Mouse (Mus musculus) MEL (cell line): ENCODE measurements around the gene Agt. TPM values are rescaled to one million over a fixed set of nuclear protein-coding genes. Genes with fewer than 3 reads are reported as not detected.

ENCODE experiments used
- DNase-seq: peaks from one replicate; pipeline ENCODE4 v3.0.0; 2011; ENCODE audit warnings: low read depth, low spot score
- H3K27ac ChIP-seq: 2 replicates; pipeline ENCODE4 v1.5.1; 2012; ENCODE audit warnings: low read depth, mild to moderate bottlenecking, control low read depth, low read length, moderate library complexity; ENCODE audit not compliant: control insufficient read depth
- H3K27me3 ChIP-seq, 2 experiments: fragments of 150-350 bp in 1 of 2; sonication (generic) in 1 of 2; 2 replicates each; pipeline ENCODE4 v1.6.1; 2012; ENCODE audit warnings: low read length in 2 of 2, mild to moderate bottlenecking in 2 of 2, improper control_type of control experiment in 1 of 2, moderate library complexity in 1 of 2; ENCODE audit not compliant: insufficient read depth in 2 of 2, control insufficient read depth in 1 of 2
- H3K36me3 ChIP-seq, 2 experiments: 2 replicates each; pipeline ENCODE4 v1.6.1; 2012 to 2014; ENCODE audit warnings: low read length in 2 of 2, improper control_type of control experiment in 1 of 2, inconsistent platforms in 1 of 2, mild to moderate bottlenecking in 1 of 2; ENCODE audit not compliant: insufficient read depth in 2 of 2, control insufficient read depth in 1 of 2
- H3K4me1 ChIP-seq, 2 experiments: fragments of 150-350 bp in 1 of 2; sonication (generic) in 1 of 2; 2 replicates each; pipeline ENCODE4 v1.6.1; 2012; ENCODE audit warnings: low read length in 2 of 2, improper control_type of control experiment in 1 of 2, mild to moderate bottlenecking in 1 of 2; ENCODE audit not compliant: insufficient read depth in 2 of 2, control insufficient read depth in 1 of 2
- H3K4me3 ChIP-seq, 2 experiments: fragments of 150-350 bp in 1 of 2; sonication (generic) in 1 of 2; 2 replicates each; pipeline ENCODE4 v1.5.1; 2012; ENCODE audit warnings: low read depth in 2 of 2, low read length in 2 of 2, mild to moderate bottlenecking in 2 of 2, moderate library complexity in 2 of 2, control low read depth in 1 of 2, improper control_type of control experiment in 1 of 2; ENCODE audit not compliant: control insufficient read depth in 1 of 2, insufficient read depth in 1 of 2
- H3K79me2 ChIP-seq: 2 replicates; pipeline ENCODE4 v1.6.1; 2012; ENCODE audit warnings: mild to moderate bottlenecking, low read length, moderate library complexity; ENCODE audit not compliant: control insufficient read depth, poor library complexity, insufficient read depth
- H3K9ac ChIP-seq: 2 replicates; pipeline ENCODE4 v1.6.1; 2012; ENCODE audit warnings: low read depth, mild to moderate bottlenecking, control low read depth, low read length, moderate library complexity; ENCODE audit not compliant: control insufficient read depth, poor library complexity, severe bottlenecking
- H3K9me3 ChIP-seq: fragments of 150-350 bp; sonication (generic); replicated peaks from 2 replicates; pipeline ENCODE4 v1.6.1; 2012; ENCODE audit warnings: mild to moderate bottlenecking, low read length, improper control_type of control experiment, moderate library complexity; ENCODE audit not compliant: insufficient read depth
- CHD1 ChIP-seq: IDR thresholded peaks from 2 replicates; pipeline ENCODE4 v1.6.1; 2012; ENCODE audit warnings: low read depth, mild to moderate bottlenecking, inconsistent platforms, low read length, improper control_type of control experiment
- CHD2 ChIP-seq: IDR thresholded peaks from 2 replicates; pipeline ENCODE4 v1.6.1; 2011; ENCODE audit warnings: low read length, improper control_type of control experiment
- CTCF ChIP-seq, 3 experiments: IDR thresholded peaks in 2 of 3; conservative IDR thresholded peaks in 1 of 3; 2 replicates each; pipeline ENCODE4 v1.5.1; 2011 to 2012; ENCODE audit warnings: low read length in 3 of 3, low read depth in 2 of 3, mild to moderate bottlenecking in 2 of 3, improper control_type of control experiment in 1 of 3, inconsistent platforms in 1 of 3, mixed read lengths in 1 of 3, moderate library complexity in 1 of 3; ENCODE audit not compliant: control insufficient read depth in 1 of 3, insufficient read depth in 1 of 3, poor library complexity in 1 of 3, severe bottlenecking in 1 of 3
- E2F4 ChIP-seq: IDR thresholded peaks from 2 replicates; pipeline ENCODE4 v1.6.1; 2011; ENCODE audit warnings: low read depth, low read length, improper control_type of control experiment, borderline replicate concordance
- ETS1 ChIP-seq: IDR thresholded peaks from 2 replicates; pipeline ENCODE4 v1.6.1; 2012; ENCODE audit warnings: low read depth, mild to moderate bottlenecking, inconsistent platforms, low read length, improper control_type of control experiment, moderate library complexity
- GATA1 ChIP-seq: IDR thresholded peaks from 2 replicates; pipeline ENCODE4 v1.6.1; 2011; ENCODE audit warnings: low read depth, low read length, improper control_type of control experiment
- HCFC1 ChIP-seq: IDR thresholded peaks from 2 replicates; pipeline ENCODE4 v1.6.1; 2012; ENCODE audit warnings: low read depth, mild to moderate bottlenecking, inconsistent platforms, low read length, improper control_type of control experiment, moderate library complexity
- JUND ChIP-seq: IDR thresholded peaks from 2 replicates; pipeline ENCODE4 v1.6.1; 2011; ENCODE audit warnings: low read depth, mild to moderate bottlenecking, improper control_type of control experiment, low read length
- KAT2A ChIP-seq: conservative IDR thresholded peaks from 2 replicates; pipeline ENCODE4 v1.6.1; 2012; ENCODE audit warnings: low read depth, low read length, improper control_type of control experiment, inconsistent platforms
- MAX ChIP-seq: IDR thresholded peaks from 2 replicates; pipeline ENCODE4 v1.6.1; 2011; ENCODE audit warnings: low read length, improper control_type of control experiment
- MAZ ChIP-seq: IDR thresholded peaks from 2 replicates; pipeline ENCODE4 v1.6.1; 2012; ENCODE audit warnings: low read depth, mild to moderate bottlenecking, inconsistent platforms, low read length, improper control_type of control experiment
- MEF2A ChIP-seq: IDR thresholded peaks from 2 replicates; pipeline ENCODE4 v1.6.1; 2014; ENCODE audit warnings: low read depth, mild to moderate bottlenecking, inconsistent platforms, low read length, improper control_type of control experiment; ENCODE audit not compliant: poor library complexity, insufficient replicate concordance, severe bottlenecking; ENCODE audit errors: extremely low read depth
- MXI1 ChIP-seq: IDR thresholded peaks from 2 replicates; pipeline ENCODE4 v1.6.1; 2011; ENCODE audit warnings: mild to moderate bottlenecking, low read depth, low read length, improper control_type of control experiment
- MYC ChIP-seq: IDR thresholded peaks from 2 replicates; pipeline ENCODE4 v1.6.1; 2011; ENCODE audit warnings: low read depth, mild to moderate bottlenecking, low read length, improper control_type of control experiment, moderate library complexity
- NELFE ChIP-seq: IDR thresholded peaks from 2 replicates; pipeline ENCODE4 v1.6.1; 2011; ENCODE audit warnings: low read depth, low read length, improper control_type of control experiment
- POLR2A ChIP-seq, 2 experiments: IDR thresholded peaks; 2 replicates each; pipeline ENCODE4 v1.6.1; 2011 to 2012; ENCODE audit warnings: low read length in 2 of 2, mild to moderate bottlenecking in 2 of 2, control low read depth in 1 of 2, improper control_type of control experiment in 1 of 2, low read depth in 1 of 2, moderate library complexity in 1 of 2; ENCODE audit not compliant: control insufficient read depth in 1 of 2, insufficient read depth in 1 of 2, poor library complexity in 1 of 2
- POLR2AphosphoS2 ChIP-seq: IDR thresholded peaks from 2 replicates; pipeline ENCODE4 v1.6.1; 2011; ENCODE audit warnings: low read length, improper control_type of control experiment
- POLR2AphosphoS5 ChIP-seq: IDR thresholded peaks from 2 replicates; pipeline ENCODE4 v1.6.1; 2012; ENCODE audit warnings: low read depth, borderline replicate concordance, mild to moderate bottlenecking, inconsistent platforms, low read length, moderate library complexity, mixed read lengths
- RAD21 ChIP-seq: IDR thresholded peaks from 2 replicates; pipeline ENCODE4 v1.6.1; 2011; ENCODE audit warnings: mild to moderate bottlenecking, low read depth, low read length, improper control_type of control experiment
- RCOR1 ChIP-seq: IDR thresholded peaks from 2 replicates; pipeline ENCODE4 v1.6.1; 2012; ENCODE audit warnings: low read depth, mild to moderate bottlenecking, inconsistent platforms, low read length, improper control_type of control experiment
- SIN3A ChIP-seq: IDR thresholded peaks from 2 replicates; pipeline ENCODE4 v1.6.1; 2012; ENCODE audit warnings: low read length, improper control_type of control experiment, inconsistent platforms
- TAL1 ChIP-seq: IDR thresholded peaks from 2 replicates; pipeline ENCODE4 v1.6.1; 2012; ENCODE audit warnings: mild to moderate bottlenecking, inconsistent platforms, low read length, moderate library complexity, mixed read lengths
- TBP ChIP-seq: IDR thresholded peaks from 2 replicates; pipeline ENCODE4 v1.8.0; 2011; ENCODE audit warnings: low read depth, low read length, improper control_type of control experiment
- UBTF ChIP-seq: IDR thresholded peaks from 2 replicates; pipeline ENCODE4 v1.6.1; 2012; ENCODE audit warnings: low read depth, mild to moderate bottlenecking, inconsistent platforms, low read length, improper control_type of control experiment, moderate library complexity, borderline replicate concordance; ENCODE audit not compliant: insufficient read depth
- USF1 ChIP-seq: IDR thresholded peaks from 2 replicates; pipeline ENCODE4 v1.6.1; 2014; ENCODE audit warnings: low read depth, mild to moderate bottlenecking, inconsistent platforms, low read length, improper control_type of control experiment, moderate library complexity
- USF2 ChIP-seq, 2 experiments: IDR thresholded peaks; 2 replicates each; pipeline ENCODE4 v1.6.1; 2011 to 2012; ENCODE audit warnings: improper control_type of control experiment in 2 of 2, low read length in 2 of 2, borderline replicate concordance in 1 of 2, inconsistent platforms in 1 of 2, low read depth in 1 of 2, mild to moderate bottlenecking in 1 of 2; ENCODE audit not compliant: insufficient read depth in 1 of 2
- ZC3H11A ChIP-seq: IDR thresholded peaks from 2 replicates; pipeline ENCODE4 v1.6.1; 2012; ENCODE audit warnings: low read depth, mild to moderate bottlenecking, inconsistent platforms, low read length, improper control_type of control experiment
- ZMIZ1 ChIP-seq: IDR thresholded peaks from 2 replicates; pipeline ENCODE4 v1.6.1; 2012; ENCODE audit warnings: low read depth, mild to moderate bottlenecking, inconsistent platforms, low read length, improper control_type of control experiment, moderate library complexity
- ZNF384 ChIP-seq: IDR thresholded peaks from 2 replicates; pipeline ENCODE4 v1.6.1; 2012; ENCODE audit warnings: low read depth, mild to moderate bottlenecking, inconsistent platforms, low read length, improper control_type of control experiment
- polyA plus RNA-seq, 2 experiments: library from polyadenylated mRNA; stranded (reverse) in 1 of 2; unstranded in 1 of 2; fragments of >175 nt in 1 of 2; fragments of >200 nt in 1 of 2; gene quantifications; 2 replicates each; pipeline versions ENCODE4 v1.2.1 to v1.2.4; 2012; ENCODE audit warnings: low replicate concordance in 2 of 2, low read depth in 1 of 2; ENCODE audit not compliant: insufficient read length in 2 of 2, insufficient read depth in 1 of 2, missing spikeins in 1 of 2
- total RNA-seq: library from RNA; depleted of rRNA; stranded (reverse); fragments of 300-350 nt; gene quantifications from 2 replicates; pipeline ENCODE4 v1.2.3, GENCODE M21; 2012

The Agt gene
- total and polyA plus RNA-seq, 3 experiments: not detected

- H3K79me2 ChIP-seq: peaks cover 4% of the 10 kb centered on the region
- no peak overlapping the region for H3K27ac ChIP-seq
- H3K4me1 ChIP-seq: peaks cover 0 to 20% of the 10 kb centered on the region in 2 experiments; a peak in 3 of 4 replicates
- H3K27me3 ChIP-seq: no peaks in the 10 kb centered on the region; a peak in 1 of 4 replicates
- no peak overlapping the region for H3K9ac ChIP-seq
- peaks cover 0 to 13% of the 10 kb centered on the region in 2 experiments; a peak in 2 of 4 replicates for H3K36me3 ChIP-seq
- DNase-seq: peak; percentile 75
- no peaks in the 10 kb centered on the region for H3K9me3 ChIP-seq
- no peak overlapping the region for H3K4me3 ChIP-seq
- no peak for TF ChIP-seq NELFE
- TF ChIP-seq E2F4: no peak
- TF ChIP-seq POLR2A (IDR thresholded peaks at IDR 0.05; ENCODE audit: control insufficient read depth in 1 of 2, insufficient read depth in 1 of 2, low read depth in 1 of 2, low read length in 2 of 2, poor library complexity in 1 of 2): peak in 1 of 2 experiments; percentile 30; a peak in 1 of 4 replicates
- TF ChIP-seq TAL1: no peak
- TF ChIP-seq RCOR1: no peak
- no peak for TF ChIP-seq UBTF
- TF ChIP-seq MYC: peak; percentile 78; the same call in 1 of the 2 replicates
- no peak for TF ChIP-seq KAT2A
- no peak for TF ChIP-seq ZNF384
- no peak for TF ChIP-seq USF1
- TF ChIP-seq CHD2: no peak
- no peak for TF ChIP-seq ZC3H11A
- peak; percentile 87 for TF ChIP-seq MXI1
- peak; percentile 55 for TF ChIP-seq ETS1
- peak; percentile 77; the same call in 1 of the 2 replicates for TF ChIP-seq SIN3A
- no peak for TF ChIP-seq POLR2AphosphoS2
- peak; percentile 74 for TF ChIP-seq MAX
- peak; percentile 66; the same call in 1 of the 2 replicates for TF ChIP-seq TBP
- no peak for TF ChIP-seq USF2 (IDR thresholded peaks at IDR 0.05; ENCODE audit: borderline replicate concordance in 1 of 2, insufficient read depth in 1 of 2, low read depth in 1 of 2, low read length in 2 of 2)
- no peak for TF ChIP-seq RAD21
- no peak for TF ChIP-seq MAZ
- TF ChIP-seq HCFC1: no peak
- TF ChIP-seq GATA1: peak; percentile 37; the same call in 1 of the 2 replicates
- no peak for TF ChIP-seq CTCF (IDR thresholded peaks at IDR 0.05 in 2 of 3, conservative IDR thresholded peaks at IDR 0.05 in 1 of 3; ENCODE audit: control insufficient read depth in 1 of 3, insufficient read depth in 1 of 3, low read depth in 2 of 3, low read length in 3 of 3, poor library complexity in 1 of 3, severe bottlenecking in 1 of 3)
- TF ChIP-seq CHD1: no peak
- TF ChIP-seq ZMIZ1: no peak
- no peak for TF ChIP-seq POLR2AphosphoS5
- TF ChIP-seq JUND: no peak
- no peak for TF ChIP-seq MEF2A
Observed at GRCm38 (mm10) chr8:124516039-124516438, 53.5 kb downstream of the Agt start.
